Mouse (Mus musculus) left cerebral cortex, postnatal 36 days (tissue): ENCODE data around the gene Olfr770. TPM values are rescaled to one million over a fixed set of nuclear protein-coding genes. Genes with fewer than 3 reads are reported as not detected.
"Not testable (repeated sequence)": the region's sequence is repeated elsewhere in the genome, so short reads cannot be mapped to it uniquely, and the experiment has no call there.

Experiments used
- DNase-seq, 2 experiments: peaks; one replicate each; pipeline ENCODE4 v3.0.0; 2021 to 2022; ENCODE audit warnings: low spot score in 2 of 2, mixed read lengths in 1 of 2
- intact Hi-C: fragments of 180-260 bp; cut with DNase I; formaldehyde crosslinking; loops from one replicate; pipeline ENCODE4 v1.15.1; 2025
- total RNA-seq, 2 experiments: library from RNA; stranded (reverse); gene quantifications; 2 replicates each; pipeline ENCODE4 v1.2.3; 2021

The Olfr770 gene
- not detected for total RNA-seq

DNA sequence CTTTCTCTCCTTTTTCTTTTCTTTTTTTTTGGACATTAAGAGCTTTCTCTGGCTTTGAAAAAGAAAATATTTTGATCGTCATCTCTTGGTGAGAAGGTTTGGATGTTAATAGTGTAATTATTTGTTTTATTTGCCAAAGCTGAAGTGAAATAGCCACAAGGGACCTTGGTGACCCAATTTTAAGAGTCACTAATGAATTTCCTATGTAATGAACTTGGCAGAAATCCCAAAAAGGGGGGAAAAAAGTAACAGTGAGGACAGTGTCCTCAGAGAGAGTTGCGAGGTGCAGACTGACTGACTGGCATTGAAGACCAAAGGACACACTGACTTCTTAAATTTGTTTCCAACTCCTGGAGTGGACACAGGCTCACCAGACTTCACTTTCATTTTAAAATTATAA, at the start of gene Olfr770:
Olfr770 (minus strand) TSS at position 101 of the 400 bp plus-strand sequence.
- DNase-seq = no peak
- intact Hi-C loops = no loop called here

DNA sequence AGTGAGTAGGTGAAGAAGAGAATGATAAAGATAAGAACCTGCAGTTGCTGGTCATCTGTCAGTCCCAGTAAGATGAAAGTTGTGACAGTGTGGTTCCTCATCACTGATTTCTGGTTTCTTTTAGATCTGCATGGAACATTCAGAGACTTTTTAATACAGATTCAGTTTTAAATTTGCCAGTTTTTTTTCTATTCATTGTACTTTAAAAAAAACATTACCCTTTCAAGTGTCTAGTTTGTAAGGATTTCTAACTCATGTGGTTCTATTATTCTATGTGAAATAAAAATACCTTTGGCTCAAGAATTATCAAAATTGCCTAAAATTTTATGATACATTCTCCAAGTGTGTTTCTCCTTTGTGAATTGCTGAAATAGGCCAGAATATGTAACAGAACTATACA, 48.5 kb upstream of the Olfr770 start, which contains the start of gene Olfr773:
Olfr773 (minus strand) TSS at position 101 of the 400 bp plus-strand sequence.
- intact Hi-C loops, DNase-seq: not testable (repeated sequence)

DNA sequence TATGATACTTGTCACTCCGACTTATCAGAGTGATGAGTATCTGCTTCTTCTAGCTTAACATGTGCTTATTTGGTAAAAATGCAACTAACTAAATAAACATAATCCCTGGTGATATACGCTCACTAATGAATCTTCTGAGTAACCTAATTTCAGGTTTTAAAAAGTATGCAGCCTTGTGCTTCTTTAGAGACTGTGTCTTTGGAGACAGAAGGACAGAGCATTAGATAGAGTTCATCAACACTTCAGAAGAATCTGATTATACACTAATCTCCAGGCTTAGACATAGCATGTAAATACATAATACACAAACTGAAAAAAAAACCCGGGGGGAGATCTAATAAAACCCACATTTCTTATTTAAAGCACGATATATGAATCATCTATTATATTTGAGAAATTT, 39.0 kb upstream of the Olfr770 start, which contains the start of gene Olfr772:
Olfr772 (minus strand) TSS at position 101 of the 400 bp plus-strand sequence.
- not testable (repeated sequence) for DNase-seq

DNA sequence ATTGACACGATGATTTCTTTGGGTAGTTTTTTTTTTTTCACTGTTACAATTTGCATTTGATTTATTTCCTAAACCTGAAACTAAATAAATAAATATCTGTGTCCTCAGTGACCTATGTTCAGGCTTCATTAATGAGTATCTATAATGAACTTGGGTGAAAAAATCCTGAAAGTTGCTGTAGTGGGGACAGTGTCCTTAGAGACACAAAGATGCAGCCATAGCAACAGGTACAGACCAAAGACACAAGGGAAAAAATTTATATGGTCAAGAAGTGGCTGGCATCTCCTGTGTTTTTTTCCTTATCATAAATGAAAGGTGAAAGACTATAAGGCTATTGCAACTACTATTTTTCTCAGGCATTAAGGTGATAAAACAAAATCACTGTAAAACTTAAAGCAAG, 25.9 kb upstream of the Olfr770 start, which contains the start of gene Olfr771:
Olfr771 (minus strand) TSS at position 101 of the 400 bp plus-strand sequence.
- intact Hi-C loops = no loop called here
- DNase-seq = no peak

More for the DNA sequence above, 39.0 kb upstream of the Olfr770 start, which contains the start of gene Olfr772:
- intact Hi-C loops = not testable (repeated sequence)

DNA sequence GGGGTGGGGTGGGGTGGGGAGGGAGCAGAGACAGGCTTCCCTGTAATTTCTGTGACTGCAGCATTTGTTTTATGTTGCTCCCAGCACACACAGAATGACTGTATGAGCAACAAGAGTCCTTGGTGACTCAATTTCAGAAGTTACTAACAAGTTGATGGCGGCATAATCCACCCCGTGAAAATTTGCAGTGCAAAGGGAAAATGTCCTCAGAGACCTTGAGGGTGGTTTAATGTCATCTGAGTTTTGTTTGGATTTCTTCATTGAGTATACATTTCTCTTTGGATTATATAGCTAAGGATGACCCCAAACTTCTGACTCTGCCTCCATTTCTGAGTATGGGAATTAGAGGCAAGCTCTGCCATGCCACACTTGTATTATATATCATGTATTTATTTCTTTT, 21.0 kb downstream of the Olfr770 start, which contains the start of gene Olfr769:
Olfr769 (minus strand) TSS at position 101 of the 400 bp plus-strand sequence.
- DNase-seq = no peak
- intact Hi-C loops = no loop called here

DNA sequence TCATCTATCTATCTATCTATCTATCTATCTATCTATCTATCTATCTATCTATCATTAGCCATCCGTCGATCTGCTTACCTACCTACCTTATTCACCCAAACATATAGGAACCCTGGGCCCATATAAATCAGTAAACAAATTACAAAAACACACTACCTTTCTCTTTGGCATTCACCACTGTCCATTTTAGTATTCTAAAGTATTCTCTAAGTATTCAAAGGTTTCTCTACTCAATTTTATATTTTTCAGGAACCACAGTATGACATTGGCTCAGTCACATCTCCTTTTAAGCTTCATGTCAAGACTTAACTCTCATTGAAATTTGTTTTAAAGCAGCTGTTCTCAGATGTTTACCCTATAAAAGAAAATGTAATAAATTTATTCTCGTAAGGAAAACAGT, 23.7 kb downstream of the Olfr770 start:
- no peak for DNase-seq
- intact Hi-C loops = no loop called here

DNA sequence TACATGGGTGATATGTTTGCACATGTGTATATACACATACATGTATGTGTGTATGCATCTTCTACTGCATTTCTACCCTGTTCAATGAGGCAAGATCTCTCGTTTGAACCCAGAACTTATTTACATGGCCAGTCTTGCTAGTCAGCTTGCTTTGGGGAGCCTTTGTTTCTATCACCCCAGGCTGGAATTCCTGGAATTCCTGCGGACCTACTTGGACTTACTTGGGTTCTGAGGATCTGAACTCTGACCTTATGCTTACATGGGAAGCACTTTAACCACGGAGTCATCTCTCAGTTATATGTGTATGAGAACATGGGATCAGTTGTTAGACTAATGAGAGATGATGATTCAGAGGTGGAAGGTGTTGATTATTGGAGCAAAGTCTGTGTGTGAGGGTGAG, 37.6 kb downstream of the Olfr770 start:
- no peak for DNase-seq
- intact Hi-C loops = no loop called here

DNA sequence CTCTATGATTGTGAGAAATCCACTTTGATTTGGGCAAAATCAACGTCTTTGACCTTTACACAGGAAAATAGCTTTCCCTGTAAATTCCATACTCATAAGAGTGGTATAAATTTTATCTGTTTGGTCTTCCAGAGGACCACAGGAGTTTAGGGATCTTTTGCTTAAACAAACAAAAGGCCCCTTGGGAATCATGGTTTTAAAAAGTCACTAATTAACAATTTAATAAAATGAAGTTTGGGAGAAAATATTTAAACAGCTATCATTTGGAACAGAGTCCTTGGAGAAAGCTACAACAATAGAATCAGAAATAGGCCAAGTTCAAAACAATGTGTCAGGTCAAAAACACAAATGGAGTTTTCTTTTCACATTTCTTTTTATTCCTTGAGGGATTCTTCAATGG, 39.5 kb downstream of the Olfr770 start, which contains the start of gene Olfr768:
Olfr768 (minus strand) TSS at position 101 of the 400 bp plus-strand sequence.
- intact Hi-C loops = no loop called here

DNA sequence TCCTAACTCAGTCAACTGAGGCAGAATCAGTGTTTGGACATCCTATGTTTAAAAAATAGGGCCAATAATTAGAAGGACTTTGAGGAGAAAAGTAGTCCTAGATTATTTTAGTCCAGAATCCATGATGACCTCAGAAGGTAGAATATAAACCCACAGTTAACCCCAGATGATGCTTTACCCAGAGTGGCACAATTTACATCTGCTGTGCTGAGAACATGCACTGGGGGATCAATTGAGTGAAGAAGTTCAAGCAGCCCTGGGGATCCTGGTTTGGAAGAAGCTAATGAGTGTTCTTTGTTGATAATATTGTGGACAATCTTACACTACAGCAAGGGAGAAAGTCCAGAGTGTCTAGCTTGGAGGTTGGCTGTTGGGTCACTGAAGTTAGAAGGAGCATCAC, 56.0 kb downstream of the Olfr770 start, which contains the start of gene Olfr767:
Olfr767 (minus strand) TSS at position 101 of the 400 bp plus-strand sequence.
- intact Hi-C loops, DNase-seq: not testable (repeated sequence)

More for the DNA sequence above, 39.5 kb downstream of the Olfr770 start, which contains the start of gene Olfr768:
- DNase-seq = no peak

Other genes starting within 250 kb of the Olfr770 start
- 10 to 100 TPM; 12.6 to 14.7 TPM for gene Gdf11, start 247.3 kb downstream of the Olfr770 start, total RNA-seq
- 10 to 100 TPM; 59.5 to 64.6 TPM for gene Cd63, start 238.0 kb downstream of the Olfr770 start, total RNA-seq
- gene Rdh5, start 216.1 kb downstream of the Olfr770 start, total RNA-seq = 1 to 10 TPM; 6.7 to 7.0 TPM
- 10 to 100 TPM; 85.2 to 95.4 TPM for gene Bloc1s1, start 215.0 kb downstream of the Olfr770 start, total RNA-seq
- 10 to 100 TPM; 13.0 to 16.5 TPM for gene Itga7, start 205.2 kb downstream of the Olfr770 start, total RNA-seq
- not detected for gene Mettl7b, start 178.0 kb downstream of the Olfr770 start, total RNA-seq
- gene Olfr9, start 149.6 kb downstream of the Olfr770 start, total RNA-seq = not detected
- gene Olfr763, start 128.2 kb downstream of the Olfr770 start, total RNA-seq = not detected
- gene Olfr764-ps1, start 99.1 kb downstream of the Olfr770 start, total RNA-seq = not detected
- not detected for gene Olfr765, start 89.0 kb downstream of the Olfr770 start, total RNA-seq
- gene Olfr766-ps1, start 70.0 kb downstream of the Olfr770 start, total RNA-seq = not detected
- gene Olfr767, start 56.1 kb downstream of the Olfr770 start, total RNA-seq = not detected
- not detected for gene Olfr768, start 39.6 kb downstream of the Olfr770 start, total RNA-seq
- not detected for gene Olfr769, start 21.1 kb downstream of the Olfr770 start, total RNA-seq
- gene Olfr771, start 25.8 kb upstream of the Olfr770 start, total RNA-seq = not detected
- gene Olfr772, start 38.9 kb upstream of the Olfr770 start, total RNA-seq = not detected
- not detected for gene Olfr773, start 48.4 kb upstream of the Olfr770 start, total RNA-seq
- not detected for gene Olfr774, start 97.2 kb upstream of the Olfr770 start, total RNA-seq
- not detected for gene Olfr775, start 109.4 kb upstream of the Olfr770 start, total RNA-seq
- not detected for gene Olfr776, start 120.1 kb upstream of the Olfr770 start, total RNA-seq
- gene Olfr777, start 132.5 kb upstream of the Olfr770 start, total RNA-seq = not detected
- gene Olfr780, start 179.1 kb upstream of the Olfr770 start, total RNA-seq = not detected
- not detected for gene Olfr781, start 189.9 kb upstream of the Olfr770 start, total RNA-seq
- not detected for gene Olfr782, start 209.9 kb upstream of the Olfr770 start, total RNA-seq
- gene Olfr784, start 245.1 kb upstream of the Olfr770 start, total RNA-seq = under 1 TPM; 0.12 to 0.20 TPM